Mouse (Mus musculus): ENCODE data around the gene Slc22a5. TPM values are rescaled to one million over a fixed set of nuclear protein-coding genes. Genes with fewer than 3 reads are reported as not detected.

Gene Slc22a5
- polyA plus RNA-seq, 1 experiment from 2014 or later: 10.9 TPM

- no peak overlapping the region for H3K4me3 ChIP-seq (ENCODE audit: low read depth, low read length)
- WGBS: 94% methylated on average over 4 of the region's 4 CpGs
- H3K9ac ChIP-seq (replicated peaks; ENCODE audit: low read depth, low read length): no peak overlapping the region
- ATAC-seq (ENCODE audit: low read depth): no peak
- no peaks in the 10 kb centered on the region for H3K27me3 ChIP-seq (ENCODE audit: control insufficient read depth, insufficient read depth, low read length)
- no peaks in the 10 kb centered on the region for H3K9me3 ChIP-seq (ENCODE audit: control insufficient read depth, low read length)
- H3K27ac ChIP-seq (ENCODE audit: low read depth, low read length): no peak overlapping the region
- H3K36me3 ChIP-seq (ENCODE audit: control insufficient read depth, insufficient read depth, low read length): no peaks in the 10 kb centered on the region
- H3K4me2 ChIP-seq (ENCODE audit: low read depth, low read length): no peak overlapping the region
- H3K4me1 ChIP-seq (ENCODE audit: control insufficient read depth, insufficient read depth, low read length): no peaks in the 10 kb centered on the region
Measured at GRCm38 (mm10) chr11:53835379-53836010, 56.0 kb downstream of the Slc22a5 start.

GRCm38 (mm10) chr11:53825409-53825808 is 66.1 kb downstream of the Slc22a5 start:
- ATAC-seq (ENCODE audit: low read depth): no peak
- Histone ChIP-seq H3K27ac (ENCODE audit: low read depth, low read length) (no peak overlapping the region), H3K9me3 (ENCODE audit: control insufficient read depth, low read length) (no peaks in the 10 kb centered on the region), H3K27me3 (ENCODE audit: control insufficient read depth, insufficient read depth, low read length) (no peaks in the 10 kb centered on the region), H3K4me3 (ENCODE audit: low read depth, low read length) (no peak overlapping the region), H3K36me3 (ENCODE audit: control insufficient read depth, insufficient read depth, low read length) (no peaks in the 10 kb centered on the region), H3K4me2 (ENCODE audit: low read depth, low read length) (no peak overlapping the region), H3K9ac (replicated peaks; ENCODE audit: low read depth, low read length) (no peak overlapping the region), H3K4me1 (ENCODE audit: control insufficient read depth, insufficient read depth, low read length) (no peaks in the 10 kb centered on the region)
- 91% methylated on average over 4 of the region's 4 CpGs for WGBS

- WGBS: 97% methylated on average over 3 of the region's 3 CpGs
- H3K27ac ChIP-seq (ENCODE audit: low read depth, low read length): no peak overlapping the region
- no peak overlapping the region for H3K4me3 ChIP-seq (ENCODE audit: low read depth, low read length)
- no peaks in the 10 kb centered on the region for H3K36me3 ChIP-seq (ENCODE audit: control insufficient read depth, insufficient read depth, low read length)
- H3K4me1 ChIP-seq (ENCODE audit: control insufficient read depth, insufficient read depth, low read length): no peaks in the 10 kb centered on the region
- H3K9me3 ChIP-seq (ENCODE audit: control insufficient read depth, low read length): no peaks in the 10 kb centered on the region
- no peaks in the 10 kb centered on the region for H3K27me3 ChIP-seq (ENCODE audit: control insufficient read depth, insufficient read depth, low read length)
- no peak for ATAC-seq (ENCODE audit: low read depth)
- no peak overlapping the region for H3K9ac ChIP-seq (replicated peaks; ENCODE audit: low read depth, low read length)
- H3K4me2 ChIP-seq (ENCODE audit: low read depth, low read length): no peak overlapping the region
Measured at GRCm38 (mm10) chr11:53821945-53822338, 69.5 kb downstream of the Slc22a5 start.

GRCm38 (mm10) chr11:53821230-53821944 is 70.1 kb downstream of the Slc22a5 start:
- no peaks in the 10 kb centered on the region for H3K36me3 ChIP-seq (ENCODE audit: control insufficient read depth, insufficient read depth, low read length)

GRCm38 (mm10) chr11:53820516-53821170 is 70.8 kb downstream of the Slc22a5 start:
- Histone ChIP-seq H3K4me3 (ENCODE audit: low read depth, low read length) (no peak overlapping the region), H3K27me3 (ENCODE audit: control insufficient read depth, insufficient read depth, low read length) (no peaks in the 10 kb centered on the region), H3K9me3 (ENCODE audit: control insufficient read depth, low read length) (no peaks in the 10 kb centered on the region), H3K9ac (replicated peaks; ENCODE audit: low read depth, low read length) (no peak overlapping the region), H3K4me1 (ENCODE audit: control insufficient read depth, insufficient read depth, low read length) (no peaks in the 10 kb centered on the region), H3K4me2 (ENCODE audit: low read depth, low read length) (no peak overlapping the region), H3K36me3 (ENCODE audit: control insufficient read depth, insufficient read depth, low read length) (no peaks in the 10 kb centered on the region), H3K27ac (ENCODE audit: low read depth, low read length) (no peak overlapping the region)
- 90% methylated on average over 13 of the region's 13 CpGs for WGBS
- no peak for ATAC-seq (ENCODE audit: low read depth)

More at GRCm38 (mm10) chr11:53821230-53821944, 70.1 kb downstream of the Slc22a5 start:
- WGBS: 87% methylated on average over 11 of the region's 11 CpGs
- Histone ChIP-seq H3K4me2 (ENCODE audit: low read depth, low read length) (no peak overlapping the region), H3K27ac (ENCODE audit: low read depth, low read length) (no peak overlapping the region), H3K9me3 (ENCODE audit: control insufficient read depth, low read length) (no peaks in the 10 kb centered on the region), H3K9ac (replicated peaks; ENCODE audit: low read depth, low read length) (no peak overlapping the region), H3K4me1 (ENCODE audit: control insufficient read depth, insufficient read depth, low read length) (no peaks in the 10 kb centered on the region), H3K27me3 (ENCODE audit: control insufficient read depth, insufficient read depth, low read length) (no peaks in the 10 kb centered on the region), H3K4me3 (ENCODE audit: low read depth, low read length) (no peak overlapping the region)
- no peak for ATAC-seq (ENCODE audit: low read depth)

- Histone ChIP-seq H3K9ac (replicated peaks; ENCODE audit: low read depth, low read length) (no peak overlapping the region), H3K4me3 (ENCODE audit: low read depth, low read length) (no peak overlapping the region), H3K9me3 (ENCODE audit: control insufficient read depth, low read length) (no peaks in the 10 kb centered on the region), H3K4me1 (ENCODE audit: control insufficient read depth, insufficient read depth, low read length) (no peaks in the 10 kb centered on the region), H3K27ac (ENCODE audit: low read depth, low read length) (no peak overlapping the region), H3K36me3 (ENCODE audit: control insufficient read depth, insufficient read depth, low read length) (no peaks in the 10 kb centered on the region), H3K4me2 (ENCODE audit: low read depth, low read length) (no peak overlapping the region), H3K27me3 (ENCODE audit: control insufficient read depth, insufficient read depth, low read length) (no peaks in the 10 kb centered on the region)
- ATAC-seq (ENCODE audit: low read depth): no peak
- WGBS: 90% methylated on average over 6 of the region's 6 CpGs
Measured at GRCm38 (mm10) chr11:53819511-53819910, 71.9 kb downstream of the Slc22a5 start.

GRCm38 (mm10) chr11:53818794-53819193 is 72.7 kb downstream of the Slc22a5 start:
- Histone ChIP-seq H3K4me3 (ENCODE audit: low read depth, low read length) (no peak overlapping the region), H3K4me2 (ENCODE audit: low read depth, low read length) (no peak overlapping the region), H3K27me3 (ENCODE audit: control insufficient read depth, insufficient read depth, low read length) (no peaks in the 10 kb centered on the region), H3K4me1 (ENCODE audit: control insufficient read depth, insufficient read depth, low read length) (no peaks in the 10 kb centered on the region), H3K9me3 (ENCODE audit: control insufficient read depth, low read length) (no peaks in the 10 kb centered on the region), H3K27ac (ENCODE audit: low read depth, low read length) (no peak overlapping the region), H3K36me3 (ENCODE audit: control insufficient read depth, insufficient read depth, low read length) (no peaks in the 10 kb centered on the region), H3K9ac (replicated peaks; ENCODE audit: low read depth, low read length) (no peak overlapping the region)
- 63% methylated on average over 6 of the region's 6 CpGs for WGBS
- ATAC-seq (ENCODE audit: low read depth): no peak

- 88% methylated on average over 5 of the region's 5 CpGs for WGBS
- Histone ChIP-seq H3K36me3 (ENCODE audit: control insufficient read depth, insufficient read depth, low read length) (no peaks in the 10 kb centered on the region), H3K9me3 (ENCODE audit: control insufficient read depth, low read length) (no peaks in the 10 kb centered on the region), H3K27me3 (ENCODE audit: control insufficient read depth, insufficient read depth, low read length) (no peaks in the 10 kb centered on the region), H3K4me3 (ENCODE audit: low read depth, low read length) (no peak overlapping the region), H3K9ac (replicated peaks; ENCODE audit: low read depth, low read length) (no peak overlapping the region), H3K4me1 (ENCODE audit: control insufficient read depth, insufficient read depth, low read length) (no peaks in the 10 kb centered on the region), H3K4me2 (ENCODE audit: low read depth, low read length) (no peak overlapping the region), H3K27ac (ENCODE audit: low read depth, low read length) (no peak overlapping the region)
- no peak for ATAC-seq (ENCODE audit: low read depth)
Measured at GRCm38 (mm10) chr11:53816841-53817375, 74.6 kb downstream of the Slc22a5 start.

GRCm38 (mm10) chr11:53814810-53815209 is 76.7 kb downstream of the Slc22a5 start:
- no peak overlapping the region for H3K4me3 ChIP-seq (ENCODE audit: low read depth, low read length)
- H3K9me3 ChIP-seq (ENCODE audit: control insufficient read depth, low read length): no peaks in the 10 kb centered on the region
- 63% methylated on average over 3 of the region's 3 CpGs for WGBS
- H3K4me2 ChIP-seq (ENCODE audit: low read depth, low read length): no peak overlapping the region
- H3K27ac ChIP-seq (ENCODE audit: low read depth, low read length): no peak overlapping the region
- ATAC-seq (ENCODE audit: low read depth): no peak
- H3K4me1 ChIP-seq (ENCODE audit: control insufficient read depth, insufficient read depth, low read length): no peaks in the 10 kb centered on the region
- H3K27me3 ChIP-seq (ENCODE audit: control insufficient read depth, insufficient read depth, low read length): no peaks in the 10 kb centered on the region
- H3K36me3 ChIP-seq (ENCODE audit: control insufficient read depth, insufficient read depth, low read length): no peaks in the 10 kb centered on the region
- H3K9ac ChIP-seq (replicated peaks; ENCODE audit: low read depth, low read length): no peak overlapping the region
